Mouse (Mus musculus) erythroblast, embryonic 14.5 days (primary cell): ENCODE results near the gene AC170998.1. TPM values are rescaled to one million over a fixed set of nuclear protein-coding genes. Genes with fewer than 3 reads are reported as not detected.

Experiments used
- H3K27me3 ChIP-seq: 2 replicates; pipeline ENCODE4 v1.6.1; 2012; ENCODE audit warnings: inconsistent platforms; ENCODE audit not compliant: control insufficient read depth
- H3K36me3 ChIP-seq: 2 replicates; pipeline ENCODE4 v1.6.1; 2012; ENCODE audit warnings: mild to moderate bottlenecking, inconsistent platforms; ENCODE audit not compliant: control insufficient read depth
- H3K4me1 ChIP-seq: 2 replicates; pipeline ENCODE4 v1.6.1; 2012; ENCODE audit warnings: inconsistent platforms; ENCODE audit not compliant: control insufficient read depth
- H3K4me3 ChIP-seq: replicated peaks from 2 replicates; pipeline ENCODE3; 2012; ENCODE audit warnings: moderate library complexity, mild to moderate bottlenecking, inconsistent platforms
- H3K9me3 ChIP-seq: 2 replicates; pipeline ENCODE4 v1.6.1; 2012; ENCODE audit warnings: low read length, inconsistent platforms, mixed read lengths; ENCODE audit not compliant: control insufficient read depth
- GATA1 ChIP-seq: IDR thresholded peaks from 2 replicates; pipeline ENCODE4 v1.6.1; 2012; ENCODE audit warnings: low read length, inconsistent platforms, mixed read lengths
- TAL1 ChIP-seq: IDR thresholded peaks from 3 replicates; pipeline ENCODE4 v1.6.1; 2012; ENCODE audit warnings: low read length, inconsistent platforms, mixed read lengths
- polyA plus RNA-seq: library from polyadenylated mRNA; stranded (reverse); fragments of >175 nt; gene quantifications from 2 replicates; pipeline ENCODE4 v1.2.3, GENCODE M21; 2012

Gene AC170998.1
- polyA plus RNA-seq, 1 experiment = not detected

DNA sequence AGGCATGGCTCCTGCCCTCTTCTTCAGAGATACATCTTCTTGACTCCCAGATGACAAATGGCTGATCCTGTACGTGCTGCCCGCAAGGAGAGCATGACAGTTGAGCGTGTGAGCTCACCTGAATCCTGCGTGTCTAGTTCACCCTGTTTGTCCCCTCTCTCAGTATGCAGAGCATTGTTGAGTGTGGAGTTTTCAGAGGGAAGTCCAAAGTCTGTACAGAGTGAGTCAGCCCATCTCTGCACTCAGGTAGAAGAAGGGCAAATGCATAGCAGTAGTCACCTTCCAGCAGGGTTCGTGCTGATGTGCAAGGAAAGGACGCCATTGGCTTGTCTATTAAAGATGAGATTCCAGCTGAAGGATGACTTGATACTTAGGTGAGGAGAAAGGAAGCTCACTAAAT, 13.4 kb downstream of the AC170998.1 start:
- Histone ChIP-seq H3K4me1 (peaks cover 3% of the 10 kb centered on the region; the same call in 1 of the 2 replicates), H3K36me3 (peaks cover 93% of the 10 kb centered on the region), H3K27me3 (no peaks in the 10 kb centered on the region), H3K9me3 (no peaks in the 10 kb centered on the region; the same call in 1 of the 2 replicates), H3K4me3 (no peak overlapping the region)
- TF ChIP-seq TAL1 = no peak
- TF ChIP-seq GATA1 = no peak

GRCm38 (mm10) chr17:28743145-28743866, 17.4 kb downstream of the AC170998.1 start:
- Histone ChIP-seq H3K4me3 (no peak overlapping the region), H3K9me3 (no peaks in the 10 kb centered on the region; the same call in 1 of the 2 replicates), H3K36me3 (peaks cover 100% of the 10 kb centered on the region), H3K27me3 (no peaks in the 10 kb centered on the region), H3K4me1 (peaks cover 3% of the 10 kb centered on the region; the same call in 1 of the 2 replicates)
- TF ChIP-seq GATA1 (no peak), TAL1 (no peak)

- Histone ChIP-seq H3K27me3 (no peaks in the 10 kb centered on the region), H3K36me3 (peaks cover 99% of the 10 kb centered on the region), H3K4me3 (no peak overlapping the region), H3K4me1 (peaks cover 3% of the 10 kb centered on the region; the same call in 1 of the 2 replicates), H3K9me3 (no peaks in the 10 kb centered on the region; the same call in 1 of the 2 replicates)
- TF ChIP-seq TAL1 = no peak
- no peak for TF ChIP-seq GATA1
Observed at GRCm38 (mm10) chr17:28743916-28744315, 18.0 kb downstream of the AC170998.1 start.

- Histone ChIP-seq H3K36me3 (peaks cover 85% of the 10 kb centered on the region), H3K27me3 (no peaks in the 10 kb centered on the region), H3K4me3 (no peak overlapping the region), H3K4me1 (peaks cover under 1% of the 10 kb centered on the region), H3K9me3 (no peaks in the 10 kb centered on the region; the same call in 1 of the 2 replicates)
- TF ChIP-seq GATA1 (no peak), TAL1 (no peak)
Observed at GRCm38 (mm10) chr17:28745773-28746172, 19.9 kb downstream of the AC170998.1 start.

- no peak for TF ChIP-seq TAL1
- H3K36me3 ChIP-seq = peaks cover 63% of the 10 kb centered on the region
Observed at GRCm38 (mm10) chr17:28748001-28748400, 22.1 kb downstream of the AC170998.1 start.

DNA sequence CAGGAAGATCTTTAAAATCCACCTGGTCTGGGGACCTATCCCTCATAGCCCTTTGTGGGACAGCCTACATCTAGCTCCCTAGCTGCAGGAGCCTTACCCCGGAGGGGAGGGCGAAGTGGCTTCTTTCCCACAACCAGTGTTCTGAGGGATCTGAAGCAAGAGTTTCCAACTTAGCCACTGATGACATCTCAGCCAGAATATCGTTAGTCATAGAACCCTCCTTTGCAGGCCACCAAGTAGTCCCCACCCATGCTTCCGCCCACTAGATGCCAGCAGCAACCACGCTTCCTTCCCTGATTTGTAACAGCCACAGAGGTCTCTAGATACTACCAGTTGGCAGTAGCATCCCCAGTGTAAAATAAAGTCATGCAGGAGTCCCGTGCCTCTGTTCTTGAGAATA, 24.7 kb downstream of the AC170998.1 start:
- Histone ChIP-seq H3K4me1 (no peaks in the 10 kb centered on the region; the same call in 1 of the 2 replicates), H3K4me3 (no peak overlapping the region), H3K27me3 (no peaks in the 10 kb centered on the region), H3K36me3 (peaks cover 37% of the 10 kb centered on the region), H3K9me3 (no peaks in the 10 kb centered on the region)
- TF ChIP-seq TAL1 = no peak

More at GRCm38 (mm10) chr17:28748001-28748400, 22.1 kb downstream of the AC170998.1 start:
- Histone ChIP-seq H3K9me3 (no peaks in the 10 kb centered on the region; the same call in 1 of the 2 replicates), H3K4me1 (no peaks in the 10 kb centered on the region; the same call in 1 of the 2 replicates), H3K27me3 (no peaks in the 10 kb centered on the region), H3K4me3 (no peak overlapping the region)

- Histone ChIP-seq H3K27me3 (peaks cover 3% of the 10 kb centered on the region; the same call in 1 of the 2 replicates), H3K9me3 (no peaks in the 10 kb centered on the region), H3K36me3 (no peaks in the 10 kb centered on the region), H3K4me3 (no peak overlapping the region), H3K4me1 (peaks cover 5% of the 10 kb centered on the region)
- TF ChIP-seq TAL1 (no peak), GATA1 (no peak)
Observed at GRCm38 (mm10) chr17:28756447-28756846, 30.6 kb downstream of the AC170998.1 start.

GRCm38 (mm10) chr17:28757470-28757869, 31.6 kb downstream of the AC170998.1 start:
- TF ChIP-seq TAL1 (no peak), GATA1 (no peak)
- no peak overlapping the region for H3K4me3 ChIP-seq

DNA sequence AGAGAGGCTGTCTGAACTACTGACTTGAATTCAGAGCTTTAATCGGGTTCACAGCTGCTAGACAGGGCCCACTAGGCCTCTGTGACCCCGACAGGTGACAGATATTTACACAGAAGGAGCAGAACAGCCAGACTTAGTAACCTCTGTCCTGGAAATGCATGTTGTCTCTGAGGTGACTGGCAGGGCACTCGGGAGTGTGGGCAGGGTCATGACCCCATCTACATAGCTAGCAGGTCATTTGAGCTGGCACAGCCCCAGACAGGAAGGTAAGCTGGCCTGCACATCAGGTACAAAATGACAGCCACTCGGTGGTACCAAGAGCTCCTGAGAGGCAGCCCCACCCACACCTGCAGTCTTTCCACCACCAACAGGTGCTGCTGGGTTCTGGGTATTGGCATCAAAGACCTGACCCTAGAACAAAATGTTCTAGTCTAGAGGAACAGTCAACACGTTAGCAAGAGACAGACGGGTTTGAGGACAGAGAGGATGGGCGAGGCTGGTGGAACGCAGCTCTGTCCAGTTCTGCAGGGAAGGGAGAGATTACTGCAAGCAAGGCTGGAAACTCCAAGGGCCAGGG, 34.9 kb downstream of the AC170998.1 start:
- peaks cover 12% of the 10 kb centered on the region for H3K27me3 ChIP-seq
- TF ChIP-seq GATA1 (no peak), TAL1 (no peak)
- no peaks in the 10 kb centered on the region for H3K9me3 ChIP-seq
- H3K4me3 ChIP-seq = no peak overlapping the region
- no peaks in the 10 kb centered on the region for H3K36me3 ChIP-seq
- H3K4me1 ChIP-seq = peaks cover 5% of the 10 kb centered on the region

More at GRCm38 (mm10) chr17:28757470-28757869, 31.6 kb downstream of the AC170998.1 start:
- Histone ChIP-seq H3K27me3 (peaks cover 3% of the 10 kb centered on the region; the same call in 1 of the 2 replicates), H3K36me3 (no peaks in the 10 kb centered on the region), H3K9me3 (no peaks in the 10 kb centered on the region), H3K4me1 (peaks cover 5% of the 10 kb centered on the region)
